Mouse (Mus musculus): ENCODE measurements around the gene F2rl2. TPM values are rescaled to one million over a fixed set of nuclear protein-coding genes. Genes with fewer than 3 reads are reported as not detected.

Gene F2rl2
- polyA plus RNA-seq, 1 experiment = 1.1 TPM

DNA sequence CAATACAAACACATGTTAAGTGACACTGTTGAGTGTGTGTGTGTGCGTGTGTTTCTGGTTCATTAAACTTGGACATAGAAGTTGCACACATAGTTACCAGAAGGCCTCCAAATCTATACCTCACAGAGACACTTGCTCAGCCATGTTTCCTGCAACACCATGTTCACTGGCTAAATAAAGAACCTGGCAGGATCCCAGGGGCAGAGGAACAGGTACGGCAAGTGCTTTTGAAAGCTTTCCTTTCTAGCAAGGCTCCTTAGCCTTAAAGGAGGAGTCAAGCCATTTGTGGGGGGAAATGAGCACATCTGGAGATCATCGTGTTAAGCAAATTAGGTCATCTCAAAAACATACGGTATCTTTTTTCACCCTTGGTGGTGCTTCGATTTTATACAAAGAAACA is 6.7 kb downstream of the F2rl2 start:
- Histone ChIP-seq H3ac (ENCODE audit: control insufficient read depth, insufficient read length) (no peak overlapping the region), H3K79me2 (ENCODE audit: control insufficient read depth, insufficient read depth) (no peaks in the 10 kb centered on the region), H3K4me3 (no peak overlapping the region), H3K4me2 (ENCODE audit: low read depth) (no peak overlapping the region), H3K36me3 (ENCODE audit: control insufficient read depth, insufficient read depth) (no peaks in the 10 kb centered on the region), H3K27me3 (ENCODE audit: control insufficient read depth, insufficient read depth, insufficient read length) (no peaks in the 10 kb centered on the region)
- no peak for TF ChIP-seq TCF12 (IDR thresholded peaks at IDR 0.05; ENCODE audit: insufficient read depth, poor library complexity, severe bottlenecking)
- no peak for TF ChIP-seq MYOG (IDR thresholded peaks at IDR 0.05; ENCODE audit: control insufficient read depth in 1 of 3, insufficient read depth in 1 of 3, insufficient read length in 2 of 3, low read depth in 2 of 3)
- TF ChIP-seq REST (IDR thresholded peaks at IDR 0.05; ENCODE audit: insufficient read depth, insufficient read length) = no peak
- no peak for TF ChIP-seq MYOD1 (IDR thresholded peaks at IDR 0.05; ENCODE audit: control insufficient read depth in 1 of 3, insufficient read length in 2 of 3, low read depth in 2 of 3)
- no peak for TF ChIP-seq USF1 (IDR thresholded peaks at IDR 0.05; ENCODE audit: low read depth)
- TF ChIP-seq POLR2AphosphoS2 (IDR thresholded peaks at IDR 0.05; ENCODE audit: insufficient read length, low read depth) = no peak
- no peak for TF ChIP-seq CEBPB (IDR thresholded peaks at IDR 0.05; ENCODE audit: insufficient read depth, poor library complexity, severe bottlenecking)
- TF ChIP-seq MAX (IDR thresholded peaks at IDR 0.05; ENCODE audit: low read depth) = no peak

DNA sequence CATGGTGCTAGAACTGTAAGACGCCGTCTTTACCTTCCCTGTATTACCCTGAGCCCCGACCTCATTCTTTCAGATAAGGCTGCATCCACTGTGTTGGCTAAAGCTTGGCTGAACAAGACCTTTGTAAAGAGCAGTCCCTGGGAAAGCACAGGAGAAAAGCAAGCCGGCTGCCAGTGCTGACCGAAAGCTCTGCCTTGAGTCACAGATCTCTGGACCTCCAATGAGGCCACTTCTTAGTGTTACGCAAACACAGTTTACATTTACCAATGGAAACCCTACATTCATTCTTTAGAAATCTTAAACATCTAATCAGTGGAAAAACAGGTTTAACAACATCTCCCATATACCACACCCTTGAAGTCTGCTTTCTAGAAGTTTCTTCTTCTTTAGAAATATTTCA is 8.9 kb downstream of the F2rl2 start:
- TF ChIP-seq MAX (IDR thresholded peaks at IDR 0.05; ENCODE audit: low read depth) (no peak), TCF12 (IDR thresholded peaks at IDR 0.05; ENCODE audit: insufficient read depth, poor library complexity, severe bottlenecking) (no peak)
- Histone ChIP-seq H3K27me3 (ENCODE audit: control insufficient read depth, insufficient read depth, insufficient read length) (no peaks in the 10 kb centered on the region), H3K4me3 (no peak overlapping the region), H3ac (ENCODE audit: control insufficient read depth, insufficient read length) (no peak overlapping the region), H3K4me2 (ENCODE audit: low read depth) (no peak overlapping the region), H3K36me3 (ENCODE audit: control insufficient read depth, insufficient read depth) (no peaks in the 10 kb centered on the region), H3K79me2 (ENCODE audit: control insufficient read depth, insufficient read depth) (no peaks in the 10 kb centered on the region)

GRCm38 (mm10) chr13:95712054-95712453 is 15.4 kb downstream of the F2rl2 start:
- Histone ChIP-seq H3K79me2 (ENCODE audit: control insufficient read depth, insufficient read depth) (no peaks in the 10 kb centered on the region), H3K4me3 (no peak overlapping the region), H3K4me2 (ENCODE audit: low read depth) (no peak overlapping the region), H3ac (ENCODE audit: control insufficient read depth, insufficient read length) (no peak overlapping the region), H3K27me3 (ENCODE audit: control insufficient read depth, insufficient read depth, insufficient read length) (no peaks in the 10 kb centered on the region), H3K36me3 (ENCODE audit: control insufficient read depth, insufficient read depth) (no peaks in the 10 kb centered on the region)
- TF ChIP-seq E2F4 (IDR thresholded peaks at IDR 0.05; ENCODE audit: insufficient read depth) (no peak), TCF3 (IDR thresholded peaks at IDR 0.05; ENCODE audit: insufficient read length, low read depth) (no peak), MYOG (IDR thresholded peaks at IDR 0.05; ENCODE audit: control insufficient read depth in 1 of 3, insufficient read depth in 1 of 3, insufficient read length in 2 of 3, low read depth in 2 of 3) (no peak)

DNA sequence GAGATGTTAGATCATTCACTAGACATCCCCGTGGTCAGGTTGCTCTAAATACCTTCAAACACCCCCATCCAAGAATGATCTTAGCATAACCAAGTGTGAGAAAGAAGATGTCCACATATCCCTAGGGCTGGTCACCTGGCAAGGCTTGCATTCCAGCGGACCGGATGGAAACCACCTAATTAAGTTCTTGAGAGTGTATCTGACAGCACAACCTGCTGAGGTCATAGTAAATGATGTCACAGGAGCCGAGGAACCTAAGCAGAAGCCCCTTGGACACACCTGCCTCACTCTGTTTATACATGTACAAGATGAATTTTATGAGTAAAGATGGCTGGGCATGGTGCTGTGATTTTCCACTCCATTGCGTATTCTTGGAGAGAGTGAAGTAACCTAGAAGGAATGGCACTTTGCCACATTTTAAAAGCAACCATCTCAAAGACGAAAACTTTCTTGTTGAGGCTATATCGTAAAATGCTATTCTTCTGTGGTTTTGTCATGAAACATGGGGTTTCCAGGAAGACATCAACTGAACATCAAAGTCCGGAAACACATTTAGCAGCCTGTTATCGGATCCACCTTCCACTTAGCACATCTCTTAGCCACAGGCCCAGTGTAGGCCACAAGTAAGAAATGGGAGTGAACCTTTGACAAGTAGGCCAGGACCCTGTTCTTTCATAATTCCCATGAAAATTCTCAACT is 16.1 kb downstream of the F2rl2 start:
- no peaks in the 10 kb centered on the region for H3K36me3 ChIP-seq (ENCODE audit: control insufficient read depth, insufficient read depth)
- no peak overlapping the region for H3K4me3 ChIP-seq
- TF ChIP-seq POLR2AphosphoS2 (IDR thresholded peaks at IDR 0.05; ENCODE audit: insufficient read length, low read depth) (no peak), MAX (IDR thresholded peaks at IDR 0.05; ENCODE audit: low read depth) (no peak), SRF (IDR thresholded peaks at IDR 0.05; ENCODE audit: control insufficient read depth, insufficient read length, low read depth) (no peak), USF1 (IDR thresholded peaks at IDR 0.05; ENCODE audit: low read depth) (no peak), MYOD1 (IDR thresholded peaks at IDR 0.05; ENCODE audit: control insufficient read depth in 1 of 3, insufficient read length in 2 of 3, low read depth in 2 of 3) (no peak), MYOG (IDR thresholded peaks at IDR 0.05; ENCODE audit: control insufficient read depth in 1 of 3, insufficient read depth in 1 of 3, insufficient read length in 2 of 3, low read depth in 2 of 3) (no peak), CEBPB (IDR thresholded peaks at IDR 0.05; ENCODE audit: insufficient read depth, poor library complexity, severe bottlenecking) (no peak), REST (IDR thresholded peaks at IDR 0.05; ENCODE audit: insufficient read depth, insufficient read length) (no peak), E2F4 (IDR thresholded peaks at IDR 0.05; ENCODE audit: insufficient read depth) (no peak)
- no peak overlapping the region for H3ac ChIP-seq (ENCODE audit: control insufficient read depth, insufficient read length)
- no peak overlapping the region for H3K4me2 ChIP-seq (ENCODE audit: low read depth)
- H3K79me2 ChIP-seq (ENCODE audit: control insufficient read depth, insufficient read depth) = no peaks in the 10 kb centered on the region
- H3K27me3 ChIP-seq (ENCODE audit: control insufficient read depth, insufficient read depth, insufficient read length) = no peaks in the 10 kb centered on the region

- no peak for TF ChIP-seq POLR2A (IDR thresholded peaks at IDR 0.05; ENCODE audit: insufficient read length, low read depth)
- Histone ChIP-seq H3K36me3 (ENCODE audit: control insufficient read depth, insufficient read depth) (no peaks in the 10 kb centered on the region), H3K4me3 (no peak overlapping the region), H3K27me3 (ENCODE audit: control insufficient read depth, insufficient read depth, insufficient read length) (no peaks in the 10 kb centered on the region), H3ac (ENCODE audit: control insufficient read depth, insufficient read length) (no peak overlapping the region), H3K79me2 (ENCODE audit: control insufficient read depth, insufficient read depth) (no peaks in the 10 kb centered on the region), H3K4me2 (ENCODE audit: low read depth) (no peak overlapping the region)
These were observed 17.8 kb downstream of the F2rl2 start for GRCm38 (mm10) chr13:95714271-95714975.

All from myocyte (in vitro differentiated cells).